Mouse (Mus musculus) neural tube, embryonic 13.5 days (tissue): ENCODE results near the gene Pkd2l1. TPM values are rescaled to one million over a fixed set of nuclear protein-coding genes. Genes with fewer than 3 reads are reported as not detected.

Experiments
- ATAC-seq: fragments of 200-750 bp; cut with Nextera tagmentation; 2 replicates; pipeline ENCODE4 v1.8.0; 2017; ENCODE audit warnings: low read depth, mild to moderate bottlenecking, moderate TSS enrichment, moderate library complexity
- H3K27ac ChIP-seq: fragments of 300-500 bp; sonication (generic); replicated peaks from 2 replicates; pipeline ENCODE4 v1.5.1; 2015; ENCODE audit warnings: moderate library complexity, mild to moderate bottlenecking, inconsistent platforms
- H3K27me3 ChIP-seq: fragments of 300-500 bp; sonication (generic); 2 replicates; pipeline ENCODE4 v1.6.1; 2015; ENCODE audit warnings: mild to moderate bottlenecking, inconsistent platforms
- H3K36me3 ChIP-seq: fragments of 300-500 bp; sonication (generic); 2 replicates; pipeline ENCODE4 v1.6.1; 2015; ENCODE audit warnings: mild to moderate bottlenecking, inconsistent platforms
- H3K4me1 ChIP-seq: fragments of 300-500 bp; sonication (generic); replicated peaks from 2 replicates; pipeline ENCODE4 v1.6.1; 2015; ENCODE audit warnings: inconsistent platforms
- H3K4me2 ChIP-seq: fragments of 300-500 bp; sonication (generic); 2 replicates; pipeline ENCODE4 v1.6.1; 2015; ENCODE audit warnings: inconsistent platforms, mild to moderate bottlenecking, moderate library complexity
- H3K4me3 ChIP-seq: fragments of 300-500 bp; sonication (generic); 2 replicates; pipeline ENCODE4 v1.5.1; 2015; ENCODE audit warnings: mild to moderate bottlenecking, inconsistent platforms
- H3K9ac ChIP-seq: fragments of 300-500 bp; sonication (generic); 2 replicates; pipeline ENCODE4 v1.6.1; 2015; ENCODE audit warnings: moderate library complexity, mild to moderate bottlenecking, inconsistent platforms
- H3K9me3 ChIP-seq: fragments of 300-500 bp; sonication (generic); 2 replicates; pipeline ENCODE4 v1.6.1; 2016; ENCODE audit warnings: inconsistent platforms
- WGBS: fragments of 180-500 bp; shearing (Covaris S2); methylation state at CpG from one replicate; pipeline ENCODE4 v1.1.7; 2015; 5-methylcytosine and 5-hydroxymethylcytosine counted together
- polyA plus RNA-seq: library from polyadenylated mRNA; unstranded; fragments of >200 nt; fragmentation: Nextera tagmentation; extraction: Ambion mirVana; gene quantifications from 2 replicates; pipeline ENCODE4 v1.2.1, GENCODE M21; 2015

Pkd2l1 gene
- polyA plus RNA-seq, 1 experiment from 2014 or later, result 2.3 TPM

- H3K27ac ChIP-seq, result no peak overlapping the region
- ATAC-seq, result no peak
- no peak overlapping the region for H3K4me3 ChIP-seq
- no peak overlapping the region for H3K9ac ChIP-seq
- WGBS, result 88% methylated on average over 2 of the region's 2 CpGs
- peaks cover 39% of the 10 kb centered on the region for H3K27me3 ChIP-seq
- H3K9me3 ChIP-seq, result no peaks in the 10 kb centered on the region
- H3K4me1 ChIP-seq, result peaks cover 22% of the 10 kb centered on the region
- peaks cover 8% of the 10 kb centered on the region for H3K36me3 ChIP-seq
- no peak overlapping the region for H3K4me2 ChIP-seq
Measured at GRCm38 (mm10) chr19:44148991-44149390, 43.3 kb downstream of the Pkd2l1 start.

- Histone ChIP-seq H3K9ac (no peak overlapping the region), H3K4me1 (peaks cover 22% of the 10 kb centered on the region), H3K36me3 (peaks cover 14% of the 10 kb centered on the region), H3K27ac (no peak overlapping the region), H3K4me2 (no peak overlapping the region), H3K4me3 (no peak overlapping the region), H3K27me3 (peaks cover 36% of the 10 kb centered on the region), H3K9me3 (no peaks in the 10 kb centered on the region)
- no peak for ATAC-seq
- WGBS, result 38% methylated on average over 2 of the region's 2 CpGs
Measured at GRCm38 (mm10) chr19:44148345-44148744, 43.9 kb downstream of the Pkd2l1 start.

DNA sequence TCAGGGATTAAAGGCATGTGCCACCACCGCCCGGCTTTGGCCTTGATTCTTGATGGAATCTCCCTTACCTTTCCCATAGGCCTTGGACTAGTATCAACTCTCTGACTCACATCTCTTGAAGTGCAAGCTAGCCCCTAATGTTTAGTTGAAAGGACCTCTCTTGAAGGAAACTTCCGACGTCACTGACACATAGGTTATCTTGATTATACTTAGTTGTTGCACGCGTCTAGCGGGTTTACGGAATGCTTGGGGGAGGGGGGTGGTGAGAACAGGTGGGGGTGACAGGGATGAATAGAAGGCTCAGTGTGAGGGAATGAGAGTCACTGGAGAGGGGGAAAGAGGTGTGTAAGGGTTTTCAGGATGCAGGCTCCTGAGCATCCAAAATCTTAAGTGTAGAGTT lies 45.3 kb downstream of the Pkd2l1 start:
- 96% methylated on average over 8 of the region's 8 CpGs for WGBS
- no peak for ATAC-seq

GRCm38 (mm10) chr19:44146568-44146879 lies 45.7 kb downstream of the Pkd2l1 start:
- WGBS, result 64% methylated on average over 9 of the region's 9 CpGs
- peak; percentile 73; the same call in 1 of the 2 replicates for ATAC-seq

More for the DNA sequence above, 45.3 kb downstream of the Pkd2l1 start:
- peaks cover 28% of the 10 kb centered on the region for H3K36me3 ChIP-seq
- H3K4me1 ChIP-seq, result peaks cover 22% of the 10 kb centered on the region
- no peak overlapping the region for H3K4me2 ChIP-seq
- H3K9ac ChIP-seq, result no peak overlapping the region
- H3K4me3 ChIP-seq, result no peak overlapping the region
- H3K9me3 ChIP-seq, result no peaks in the 10 kb centered on the region
- H3K27ac ChIP-seq, result no peak overlapping the region
- peaks cover 24% of the 10 kb centered on the region for H3K27me3 ChIP-seq

GRCm38 (mm10) chr19:44145702-44146567 lies 46.3 kb downstream of the Pkd2l1 start, which contains the start of gene Bloc1s2:
Gene Bloc1s2 (minus strand): TSS chr19:44146446.
- H3K4me3 ChIP-seq, result peak within 1 kb of the TSS; percentile 84
- peaks cover 38% of the 10 kb centered on the region for H3K36me3 ChIP-seq
- H3K4me2 ChIP-seq, result peak within 1 kb of the TSS; percentile 82
- H3K9me3 ChIP-seq, result no peaks in the 10 kb centered on the region
- H3K4me1 ChIP-seq, result peaks cover 22% of the 10 kb centered on the region
- WGBS, result 3% methylated on average over 46 of the region's 46 CpGs
- H3K9ac ChIP-seq, result peak within 1 kb of the TSS; percentile 87
- peak; percentile 91 for ATAC-seq
- H3K27ac ChIP-seq, result peak within 1 kb of the TSS; percentile 49; the same call in 1 of the 2 replicates
- H3K27me3 ChIP-seq, result peaks cover 22% of the 10 kb centered on the region

More at GRCm38 (mm10) chr19:44146568-44146879, 45.7 kb downstream of the Pkd2l1 start:
- H3K4me1 ChIP-seq, result peaks cover 22% of the 10 kb centered on the region
- peaks cover 32% of the 10 kb centered on the region for H3K36me3 ChIP-seq
- H3K4me3 ChIP-seq, result peak overlapping the region; percentile 84
- peak overlapping the region; percentile 34; the same call in 1 of the 2 replicates for H3K27ac ChIP-seq
- peak overlapping the region; percentile 82 for H3K4me2 ChIP-seq
- H3K9me3 ChIP-seq, result no peaks in the 10 kb centered on the region
- H3K9ac ChIP-seq, result peak overlapping the region; percentile 87
- peaks cover 22% of the 10 kb centered on the region for H3K27me3 ChIP-seq

DNA sequence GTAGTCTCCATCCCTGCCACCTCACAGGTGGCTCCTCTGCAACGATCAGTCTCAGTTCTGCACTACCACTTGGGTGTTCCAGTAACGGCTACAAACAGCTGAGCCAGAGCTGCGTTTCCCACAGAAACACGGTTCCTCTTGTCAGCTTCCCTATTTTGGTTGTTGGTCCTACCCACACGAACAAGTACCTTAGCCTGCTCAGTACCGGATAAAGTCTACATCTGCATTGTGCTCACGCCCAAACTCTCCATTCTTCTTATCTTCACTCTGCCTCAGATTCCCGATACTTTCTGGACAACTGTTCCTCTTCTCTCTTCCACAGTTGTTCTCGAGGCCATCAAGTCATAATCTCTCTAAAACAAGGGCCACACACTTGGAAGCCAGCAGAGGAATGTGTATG lies 47.9 kb downstream of the Pkd2l1 start:
- Histone ChIP-seq H3K4me1 (peaks cover 22% of the 10 kb centered on the region), H3K9me3 (no peaks in the 10 kb centered on the region), H3K4me3 (no peak overlapping the region), H3K36me3 (peaks cover 52% of the 10 kb centered on the region), H3K27ac (no peak overlapping the region), H3K9ac (no peak overlapping the region), H3K27me3 (peaks cover 11% of the 10 kb centered on the region; the same call in 1 of the 2 replicates), H3K4me2 (no peak overlapping the region)
- ATAC-seq, result no peak
- 92% methylated on average over 9 of the region's 9 CpGs for WGBS

- 30% methylated on average over 7 of the region's 7 CpGs for WGBS
- peak overlapping the region; percentile 64 for H3K9ac ChIP-seq
- H3K4me3 ChIP-seq, result peak overlapping the region; percentile 80
- no peaks in the 10 kb centered on the region for H3K27me3 ChIP-seq
- peak overlapping the region; percentile 55 for H3K4me2 ChIP-seq
- H3K9me3 ChIP-seq, result no peaks in the 10 kb centered on the region
- H3K27ac ChIP-seq, result no peak overlapping the region; the same call in 1 of the 2 replicates
- ATAC-seq, result peak; percentile 57
- H3K4me1 ChIP-seq, result peaks cover 10% of the 10 kb centered on the region
- peaks cover 39% of the 10 kb centered on the region for H3K36me3 ChIP-seq
Measured at GRCm38 (mm10) chr19:44135960-44136485, 56.2 kb downstream of the Pkd2l1 start.

- Histone ChIP-seq H3K27ac (peak within 1 kb of the TSS; percentile 95), H3K4me3 (peak within 1 kb of the TSS; percentile 80), H3K36me3 (peaks cover 41% of the 10 kb centered on the region), H3K4me1 (peaks cover 10% of the 10 kb centered on the region), H3K4me2 (peak within 1 kb of the TSS; percentile 84), H3K27me3 (no peaks in the 10 kb centered on the region), H3K9me3 (no peaks in the 10 kb centered on the region), H3K9ac (peak within 1 kb of the TSS; percentile 72)
- ATAC-seq, result peak; percentile 94
- under 1% methylated on average over 45 of the region's 45 CpGs for WGBS
Measured at GRCm38 (mm10) chr19:44135072-44135959, 56.9 kb downstream of the Pkd2l1 start, which contains the start of gene Cwf19l1. Gene Cwf19l1 (minus strand): TSS chr19:44135876.

DNA sequence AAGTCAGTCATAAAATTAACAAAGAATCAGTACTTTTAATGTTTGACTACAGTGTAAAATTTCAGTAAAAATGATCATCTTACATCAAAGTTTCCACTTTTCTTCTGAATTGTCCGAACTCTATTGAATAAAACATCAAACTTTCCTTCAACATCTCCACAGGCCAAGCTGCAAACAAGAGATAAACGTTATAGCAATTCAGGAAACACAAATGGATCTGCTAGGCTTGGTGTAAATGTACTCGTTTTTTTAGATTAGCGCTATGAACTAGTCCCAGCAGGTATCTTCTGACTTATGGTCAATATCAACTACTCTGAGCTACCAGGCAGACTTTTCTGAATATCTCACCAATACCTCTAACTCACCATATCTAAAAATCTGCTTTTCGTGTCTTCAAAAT lies 59.3 kb downstream of the Pkd2l1 start:
- Histone ChIP-seq H3K27ac (no peak overlapping the region), H3K36me3 (peaks cover 40% of the 10 kb centered on the region), H3K4me2 (no peak overlapping the region), H3K4me3 (no peak overlapping the region), H3K9me3 (no peaks in the 10 kb centered on the region), H3K9ac (no peak overlapping the region), H3K27me3 (no peaks in the 10 kb centered on the region), H3K4me1 (peaks cover 10% of the 10 kb centered on the region)
- no peak for ATAC-seq
- WGBS, result 91% methylated on average over 5 of the region's 5 CpGs

DNA sequence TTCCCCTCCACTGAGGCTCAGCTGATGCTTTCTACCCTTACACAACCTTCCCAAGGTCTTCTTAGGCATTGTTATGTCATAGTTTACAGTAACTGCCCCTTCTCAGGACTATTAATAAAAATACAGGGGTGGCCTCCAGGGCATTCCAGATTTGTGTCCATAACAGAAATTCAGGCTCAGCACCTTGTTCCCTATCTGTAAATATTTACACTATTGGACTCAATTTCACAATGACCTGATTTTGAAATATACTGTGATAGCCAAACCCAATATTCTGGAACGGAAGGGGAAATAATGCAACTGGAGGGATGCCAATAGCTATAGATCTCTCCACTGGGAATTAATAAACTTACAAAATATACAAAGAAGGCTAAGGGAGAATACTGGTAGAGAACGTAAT lies 63.7 kb downstream of the Pkd2l1 start:
- no peak for ATAC-seq
- WGBS, result 90% methylated on average over 2 of the region's 2 CpGs
- Histone ChIP-seq H3K4me2 (no peak overlapping the region), H3K27me3 (no peaks in the 10 kb centered on the region), H3K4me1 (no peaks in the 10 kb centered on the region), H3K4me3 (no peak overlapping the region), H3K9ac (no peak overlapping the region), H3K27ac (no peak overlapping the region), H3K9me3 (no peaks in the 10 kb centered on the region), H3K36me3 (peaks cover 74% of the 10 kb centered on the region)

- no peak overlapping the region for H3K27ac ChIP-seq
- H3K4me2 ChIP-seq, result no peak overlapping the region
- no peaks in the 10 kb centered on the region for H3K4me1 ChIP-seq
- no peak overlapping the region for H3K4me3 ChIP-seq
- ATAC-seq, result no peak
- 91% methylated on average over 10 of the region's 10 CpGs for WGBS
- peaks cover 80% of the 10 kb centered on the region for H3K36me3 ChIP-seq
- H3K9ac ChIP-seq, result no peak overlapping the region
- no peaks in the 10 kb centered on the region for H3K27me3 ChIP-seq
- H3K9me3 ChIP-seq, result no peaks in the 10 kb centered on the region
Measured at GRCm38 (mm10) chr19:44127729-44128497, 64.3 kb downstream of the Pkd2l1 start.
